ENCODE assay signal across 19 mouse cellular contexts in genomic region chr4:135761048-135761447, GRCm38 (mm10). TPM values are rescaled to one million over a fixed set of nuclear protein-coding genes. Genes with fewer than 3 reads are reported as not detected.
A peak's percentile ranks its signal among the peaks of the same experiment; 100 is the strongest.
DNase-seq lines count a peak whose midpoint lies in the region; ATAC-seq and TF ChIP-seq lines count a peak whose summit lies in the region.
"Had no signal": no experiment of that assay in that cellular context is flagged by ENCODE, and none has a peak within 500 bp of the region (broad histone marks: within the 10 kb centered on the region; RNA-seq: fewer than 3 reads in every experiment).

No protein-coding gene starts in this region.

- no peak for ATAC-seq in kidney, embryonic 16.5 days (ENCODE audit: low FRiP score, low TSS enrichment)
- ATAC-seq: forebrain, embryonic 15.5 days had no signal

- no peak for TF ChIP-seq CTCF in kidney, adult 2 months (conservative IDR thresholded peaks at IDR 0.05; ENCODE audit: insufficient read depth, insufficient read length, low read depth, low read length)

- H3K4me2 ChIP-seq in kidney, embryonic 16.5 days (replicated peaks; ENCODE audit: low read depth, low read length) = no peak overlapping the region
- H3K4me2 ChIP-seq: embryonic facial prominence, embryonic 12.5 days; forebrain, embryonic 15.5 days; hindbrain, embryonic 13.5 days had no signal

- no peak overlapping the region; the same call in 1 of the 2 replicates for H3K27ac ChIP-seq in kidney, adult 2 months (ENCODE audit: insufficient read depth, low read depth, low read length)
- no peak overlapping the region for H3K27ac ChIP-seq in kidney, embryonic 16.5 days (ENCODE audit: low read length)
- H3K27ac ChIP-seq: embryonic facial prominence, embryonic 12.5 days; forebrain, embryonic 15.5 days; hindbrain, embryonic 13.5 days; hindbrain, postnatal 0 days had no signal

- no peaks in the 10 kb centered on the region for H3K36me3 ChIP-seq in kidney, adult 2 months (ENCODE audit: control insufficient read depth, insufficient read depth, low read length)
- H3K36me3 ChIP-seq in kidney, embryonic 16.5 days (ENCODE audit: insufficient read depth, low read length) = no peaks in the 10 kb centered on the region
- H3K36me3 ChIP-seq: embryonic facial prominence, embryonic 12.5 days; forebrain, embryonic 15.5 days; hindbrain, embryonic 13.5 days had no signal

- no peak for TF ChIP-seq POLR2A in kidney, adult 2 months (IDR thresholded peaks at IDR 0.05; ENCODE audit: low read depth, low read length)

- H3K27me3 ChIP-seq in kidney, adult 2 months (replicated peaks; ENCODE audit: control insufficient read depth, insufficient read depth, low read length) = no peaks in the 10 kb centered on the region
- no peaks in the 10 kb centered on the region for H3K27me3 ChIP-seq in kidney, embryonic 16.5 days (ENCODE audit: insufficient read depth, low read length)
- H3K27me3 ChIP-seq: embryonic facial prominence, embryonic 12.5 days; forebrain, embryonic 15.5 days had no signal

- no peak overlapping the region for H3K9ac ChIP-seq in kidney, embryonic 16.5 days (replicated peaks; ENCODE audit: low read length)
- H3K9ac ChIP-seq: embryonic facial prominence, embryonic 12.5 days; forebrain, embryonic 15.5 days; hindbrain, embryonic 13.5 days had no signal

- 60% methylated on average over 8 of the region's 8 CpGs for WGBS in kidney, adult 2 months
- WGBS in kidney, embryonic 16.5 days = 55% methylated on average over 8 of the region's 8 CpGs

- H3K4me1 ChIP-seq in kidney, adult 2 months (ENCODE audit: control insufficient read depth, insufficient read depth, low read length) = peaks cover 4% of the 10 kb centered on the region; the same call in 1 of the 2 replicates
- peaks cover 18% of the 10 kb centered on the region for H3K4me1 ChIP-seq in kidney, embryonic 16.5 days (ENCODE audit: insufficient read depth, low read length)
- H3K4me1 ChIP-seq: embryonic facial prominence, embryonic 12.5 days had no signal

- no peaks in the 10 kb centered on the region for H3K9me3 ChIP-seq in kidney, embryonic 16.5 days (ENCODE audit: low read length)
- H3K9me3 ChIP-seq: embryonic facial prominence, embryonic 12.5 days; forebrain, embryonic 15.5 days; hindbrain, embryonic 13.5 days had no signal

- DNase-seq in gastrocnemius, adult 18-20 months (ENCODE audit: low spot score) = peak; percentile 35
- DNase-seq in gastrocnemius, adult 8-10 months (ENCODE audit: low spot score in 2 of 2) = no peak
- DNase-seq in kidney, adult 2 months = peak; percentile 48
- DNase-seq in gastrocnemius, postnatal 14 days = peak; percentile 29
- DNase-seq in gastrocnemius, postnatal 25 days = peak; percentile 48
- DNase-seq in adrenal gland, postnatal 25 days = no peak
- DNase-seq: adrenal gland, adult 2 months; adrenal gland, postnatal 36 days; cerebellum, adult 8-10 months; heart, postnatal 14 days had no signal

- no peak overlapping the region for H3K4me3 ChIP-seq in kidney, adult 2 months (ENCODE audit: insufficient read depth, low read depth, low read length)
- no peak overlapping the region for H3K4me3 ChIP-seq in kidney, embryonic 16.5 days (ENCODE audit: low read length)
- H3K4me3 ChIP-seq: embryonic facial prominence, embryonic 12.5 days; forebrain, embryonic 15.5 days; hindbrain, embryonic 13.5 days had no signal

- intact Hi-C loops in gastrocnemius, postnatal 14 days (cut with DNase I; ENCODE audit: low total_unique reads) = no loop called here

RNA-seq across cellular contexts. Expression of gene Myom3, which starts 1.5 kb away (rescaled TPM):
- total RNA-seq in gastrocnemius, adult 18-20 months (2021) = 10 to 100 TPM; 70.5 to 78.3 TPM
- total RNA-seq in gastrocnemius, adult 8-10 months (2022) = 10 to 100 TPM; 40.8 to 54.5 (median 43.3) TPM
- polyA plus RNA-seq in kidney, adult 2 months (2012; rRNA removed) = 0.10 and 1.5 TPM in 2 replicates
- 0.76 and 0.86 TPM in 2 replicates for polyA plus RNA-seq in kidney, embryonic 16.5 days (2015; fragmentation: Nextera tagmentation; extraction: Ambion mirVana)
- 10 to 100 TPM; 36.6 to 76.7 TPM for total RNA-seq in gastrocnemius, postnatal 14 days (2021)
- 10 to 100 TPM; 58.1 to 76.7 TPM for total RNA-seq in gastrocnemius, postnatal 25 days (2021)
- 0.48 and 0.64 TPM in 2 replicates for total RNA-seq in adrenal gland, postnatal 25 days (2021)
- total RNA-seq: hematopoietic stem cell, adult 5-6 weeks had no signal
- polyA plus RNA-seq: forebrain, embryonic 11.5 days had no signal

RNA-seq across cellular contexts. Expression of gene Il22ra1, which starts 33.1 kb away (rescaled TPM):
- not detected for total RNA-seq in gastrocnemius, adult 18-20 months (2021)
- total RNA-seq in gastrocnemius, adult 8-10 months (2022) = not detected
- 3.0 and 4.1 TPM in 2 replicates for polyA plus RNA-seq in kidney, adult 2 months (2012; rRNA removed)
- polyA plus RNA-seq in kidney, embryonic 16.5 days (2015; fragmentation: Nextera tagmentation; extraction: Ambion mirVana) = 0.11 TPM in 1 of 2 replicates, not detected in the other
- total RNA-seq in gastrocnemius, postnatal 14 days (2021) = under 1 TPM; 0.13 to 0.49 TPM
- total RNA-seq in gastrocnemius, postnatal 25 days (2021) = under 1 TPM in 1 of 2 experiments, not detected in 1; 0.11 TPM
- 1.3 and 1.6 TPM in 2 replicates for total RNA-seq in adrenal gland, postnatal 25 days (2021)
- total RNA-seq: hematopoietic stem cell, adult 5-6 weeks had no signal
- polyA plus RNA-seq: cortical plate, adult 2 months; embryonic facial prominence, embryonic 12.5 days; forebrain, embryonic 11.5 days; forebrain, embryonic 15.5 days; heart, embryonic 14.5 days; hindbrain, embryonic 13.5 days; hindbrain, postnatal 0 days had no signal

Comparison
In these comparisons a context has a peak if more than half of its experiments do, and no peak if none do; other contexts are left out.
1. DNase-seq: peak in gastrocnemius, adult 18-20 months (single experiment), kidney, adult 2 months (single experiment), gastrocnemius, postnatal 14 days (single experiment) and gastrocnemius, postnatal 25 days (single experiment); none in gastrocnemius, adult 8-10 months (0 of 2) and adrenal gland, postnatal 25 days (single experiment).
2. RNA of gene Myom3, which starts 1.5 kb away (total RNA-seq): 70.5 to 78.3 TPM in gastrocnemius, adult 18-20 months, 36.6 to 76.7 TPM in gastrocnemius, postnatal 14 days, 58.1 to 76.7 TPM in gastrocnemius, postnatal 25 days and 40.8 to 54.5 TPM in gastrocnemius, adult 8-10 months; 0.48 to 0.64 TPM in adrenal gland, postnatal 25 days; every median in the first group is over 10 times any median in the second.